Mouse (Mus musculus): Measurements from ENCODE around the gene Ccdc58.

DNA sequence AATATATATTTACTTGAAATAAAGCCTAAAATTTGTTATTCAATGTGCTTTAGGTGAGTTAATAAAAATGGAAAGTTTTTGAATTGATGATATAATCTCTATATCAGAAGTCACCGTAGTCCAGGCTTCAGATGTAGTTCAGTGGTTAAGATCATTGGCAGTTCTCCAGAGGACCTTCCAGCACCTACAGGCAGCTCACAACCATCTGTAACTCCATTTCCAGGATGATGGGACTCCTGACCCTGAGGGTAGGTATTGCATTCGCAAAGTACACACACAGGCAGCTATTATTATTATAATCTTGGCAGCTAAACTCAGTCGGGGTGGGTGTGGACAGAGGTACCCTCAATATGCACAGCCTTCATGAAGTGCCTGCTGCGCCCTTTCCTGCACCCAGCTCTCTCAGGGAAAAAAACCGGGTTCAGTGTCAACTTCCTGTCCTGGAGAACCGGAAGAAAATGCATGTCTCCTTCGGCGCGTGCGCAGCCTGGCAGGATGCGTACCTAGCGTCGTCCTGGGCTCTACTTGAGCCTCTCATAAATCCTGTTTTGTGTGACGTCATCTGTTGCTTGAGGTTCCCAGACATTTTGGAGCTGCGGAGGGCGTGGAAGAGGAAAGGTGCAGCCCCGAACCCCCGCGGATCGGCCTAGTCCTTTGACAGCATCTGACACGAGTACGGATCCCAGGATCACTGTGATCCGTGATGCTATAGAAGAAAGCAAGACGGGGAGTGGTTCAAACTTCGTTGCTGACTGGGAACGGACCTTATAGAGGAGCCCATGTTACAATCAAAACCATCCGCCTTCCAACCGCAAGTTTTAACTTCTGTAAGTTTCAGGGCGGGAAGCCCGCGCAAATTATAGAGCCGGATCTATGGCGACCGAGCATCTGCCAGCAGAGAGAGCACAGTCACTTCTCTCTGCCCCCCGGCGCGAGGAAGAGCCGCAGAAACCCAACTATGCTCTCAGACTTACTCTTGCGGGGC, 30.6 kb upstream of the Ccdc58 start, which contains the start of gene Wdr5b:
- no peak for TF ChIP-seq CTCF (conservative IDR thresholded peaks at IDR 0.05; ENCODE audit: low read length)
- TF ChIP-seq NANOG (IDR thresholded peaks at IDR 0.05; ENCODE audit: borderline replicate concordance, low read length) = no peak
- no peak for TF ChIP-seq POU5F1 (IDR thresholded peaks at IDR 0.05; ENCODE audit: borderline replicate concordance, low read length)

Measured in E14TG2a.4 (cell line).